9 mouse cellular contexts compared by ENCODE assay signal in the genomic region with DNA sequence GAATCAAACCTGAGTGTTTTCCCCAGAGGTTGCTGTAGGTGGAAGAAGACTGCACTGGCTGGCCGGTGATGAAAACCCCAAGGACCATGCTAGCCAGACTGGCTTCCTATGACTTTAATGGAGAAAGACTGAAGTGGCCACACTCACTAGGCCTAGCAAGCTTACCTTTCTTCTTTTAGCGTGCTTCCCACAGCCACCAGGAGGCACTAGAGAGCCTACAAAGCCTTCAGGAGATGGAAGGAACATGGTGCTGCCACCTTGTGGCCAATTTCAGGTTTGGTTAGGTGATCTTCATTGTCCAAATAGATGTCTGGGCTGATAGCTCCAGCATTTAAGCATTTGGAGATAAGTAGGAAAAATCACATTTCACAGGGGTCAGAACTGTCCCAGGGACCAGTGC. TPM values are rescaled to one million over a fixed set of nuclear protein-coding genes. Genes with fewer than 3 reads are reported as not detected.
A peak's percentile ranks its signal among the peaks of the same experiment; 100 is the strongest.
DNase-seq lines count a peak whose midpoint lies in the region; ATAC-seq and TF ChIP-seq lines count a peak whose summit lies in the region.
"Had no signal": no experiment of that assay in that cellular context is flagged by ENCODE, and none has a peak within 500 bp of the region (broad histone marks: within the 10 kb centered on the region; RNA-seq: fewer than 3 reads in every experiment).

No protein-coding gene starts in this region.

- H3K4me3 ChIP-seq in MEL (ENCODE audit: control insufficient read depth in 1 of 2, insufficient read depth in 1 of 2, low read depth in 2 of 2, low read length in 2 of 2): no peak overlapping the region
- H3K4me3 ChIP-seq in forebrain, embryonic 11.5 days (ENCODE audit: low read depth, low read length): no peak overlapping the region
- H3K4me3 ChIP-seq: lung, embryonic 15.5 days had no signal

- TF ChIP-seq POLR2A in MEL (IDR thresholded peaks at IDR 0.05; ENCODE audit: control insufficient read depth in 1 of 2, insufficient read depth in 1 of 2, low read depth in 1 of 2, low read length in 2 of 2, poor library complexity in 1 of 2): no peak

- TF ChIP-seq CTCF in MEL (IDR thresholded peaks at IDR 0.05 in 2 of 3, conservative IDR thresholded peaks at IDR 0.05 in 1 of 3; ENCODE audit: control insufficient read depth in 1 of 3, insufficient read depth in 1 of 3, low read depth in 2 of 3, low read length in 3 of 3, poor library complexity in 1 of 3, severe bottlenecking in 1 of 3): peak; percentile 99 to 100 (median 100)

- no peaks in the 10 kb centered on the region for H3K36me3 ChIP-seq in MEL (ENCODE audit: control insufficient read depth in 1 of 2, insufficient read depth in 2 of 2, low read length in 2 of 2)
- no peaks in the 10 kb centered on the region; the same call in 1 of the 2 replicates for H3K36me3 ChIP-seq in forebrain, embryonic 11.5 days (ENCODE audit: control insufficient read depth, insufficient read depth, low read length)

- WGBS in forebrain, embryonic 11.5 days: 26% methylated on average over 2 of the region's 2 CpGs

- H3K79me2 ChIP-seq in MEL (ENCODE audit: control insufficient read depth, insufficient read depth, low read length, poor library complexity): no peaks in the 10 kb centered on the region

- peak; percentile 97 for DNase-seq in MEL (ENCODE audit: low read depth, low spot score)
- peak; percentile 100 for DNase-seq in c-Kit-positive CD71-positive TER-119-negative erythroid progenitor cells, embryonic 14.5 days (ENCODE audit: low read depth)
- DNase-seq in forebrain, embryonic 11.5 days (ENCODE audit: low spot score): peak; percentile 96
- DNase-seq in heart, postnatal 14 days: peak; percentile 93 to 97
- peak; percentile 87 to 98 for DNase-seq in layer of hippocampus, adult 8-10 months (ENCODE audit: low spot score in 2 of 2)
- DNase-seq in lung, postnatal 14 days: peak; percentile 99
- peak; percentile 100 for DNase-seq in retina, embryonic 14.5 days (ENCODE audit: low spot score)
- peak; percentile 98 for DNase-seq in thymus, postnatal 4 days

- no peaks in the 10 kb centered on the region for H3K9me3 ChIP-seq in MEL (replicated peaks; ENCODE audit: insufficient read depth, low read length)
- H3K9me3 ChIP-seq in forebrain, embryonic 11.5 days (ENCODE audit: control insufficient read depth, low read length): no peaks in the 10 kb centered on the region
- H3K9me3 ChIP-seq: lung, embryonic 15.5 days had no signal

- no peak overlapping the region for H3K9ac ChIP-seq in MEL (ENCODE audit: control insufficient read depth, low read depth, low read length, poor library complexity, severe bottlenecking)
- no peak overlapping the region for H3K9ac ChIP-seq in forebrain, embryonic 11.5 days (ENCODE audit: low read length)
- H3K9ac ChIP-seq: lung, embryonic 15.5 days had no signal

- intact Hi-C loops in heart, postnatal 14 days (cut with DNase I): loop anchor here (1.0 to 2.0 kb wide), 2 partner anchors 83 to 164 kb away; no protein-coding TSS in a partner anchor

- H3K27me3 ChIP-seq in MEL (ENCODE audit: control insufficient read depth in 1 of 2, insufficient read depth in 2 of 2, low read length in 2 of 2): no peaks in the 10 kb centered on the region
- H3K27me3 ChIP-seq in forebrain, embryonic 11.5 days (ENCODE audit: control insufficient read depth, insufficient read depth, low read length): no peaks in the 10 kb centered on the region
- H3K27me3 ChIP-seq: lung, embryonic 15.5 days had no signal

- H3K4me2 ChIP-seq in forebrain, embryonic 11.5 days (ENCODE audit: low read depth, low read length, severe bottlenecking): no peak overlapping the region
- H3K4me2 ChIP-seq: lung, embryonic 15.5 days had no signal

- TF ChIP-seq EP300 in MEL (IDR thresholded peaks at IDR 0.05; ENCODE audit: low read depth in 1 of 2, low read length in 2 of 2): peak in 1 of 2 experiments; percentile 46; a peak in 2 of 4 replicates

- H3K27ac ChIP-seq in MEL (ENCODE audit: control insufficient read depth, low read depth, low read length): no peak overlapping the region
- no peak overlapping the region for H3K27ac ChIP-seq in forebrain, embryonic 11.5 days (ENCODE audit: low read depth, low read length)
- H3K27ac ChIP-seq: lung, embryonic 15.5 days had no signal

- peak; percentile 87 for TF ChIP-seq RAD21 in MEL (IDR thresholded peaks at IDR 0.05; ENCODE audit: low read depth, low read length)

- no peaks in the 10 kb centered on the region for H3K4me1 ChIP-seq in MEL (ENCODE audit: control insufficient read depth in 1 of 2, insufficient read depth in 2 of 2, low read length in 2 of 2)
- no peaks in the 10 kb centered on the region for H3K4me1 ChIP-seq in forebrain, embryonic 11.5 days (replicated peaks; ENCODE audit: control insufficient read depth, insufficient read depth, low read length)

- ATAC-seq in forebrain, embryonic 11.5 days (replicated peaks; ENCODE audit: low FRiP score): peak; percentile 24; the same call in 1 of the 2 replicates

TF ChIP-seq in MEL, 35 proteins besides CTCF, POLR2A, EP300 and RAD21:
- peak; percentile 42; the same call in 1 of the 2 replicates for TF ChIP-seq ZNF384 (IDR thresholded peaks at IDR 0.05; ENCODE audit: low read depth, low read length)
- TF ChIP-seq HCFC1 (IDR thresholded peaks at IDR 0.05; ENCODE audit: low read depth, low read length): peak; percentile 65
- TF ChIP-seq NRF1 (IDR thresholded peaks at IDR 0.05; ENCODE audit: insufficient read depth, low read depth, low read length, poor library complexity, severe bottlenecking): no peak
- peak; percentile 78 for TF ChIP-seq MYC (IDR thresholded peaks at IDR 0.05; ENCODE audit: low read depth, low read length)
- TF ChIP-seq TBP (IDR thresholded peaks at IDR 0.05; ENCODE audit: low read depth, low read length): 0 out of 2 replicates have a peak, but pooled peaks have one; percentile 31
- TF ChIP-seq POLR2AphosphoS2 (IDR thresholded peaks at IDR 0.05; ENCODE audit: low read length): no peak
- TF ChIP-seq SIN3A (IDR thresholded peaks at IDR 0.05; ENCODE audit: low read length): peak; percentile 75; the same call in 1 of the 2 replicates
- TF ChIP-seq SMC3 (IDR thresholded peaks at IDR 0.05; ENCODE audit: low read depth, low read length): peak; percentile 100
- TF ChIP-seq ZMIZ1 (IDR thresholded peaks at IDR 0.05; ENCODE audit: low read depth, low read length): no peak
- TF ChIP-seq USF1 (IDR thresholded peaks at IDR 0.05; ENCODE audit: low read depth, low read length): no peak
- TF ChIP-seq POLR2AphosphoS5 (IDR thresholded peaks at IDR 0.05; ENCODE audit: borderline replicate concordance, low read depth, low read length): no peak
- peak; percentile 33; the same call in 1 of the 2 replicates for TF ChIP-seq MXI1 (IDR thresholded peaks at IDR 0.05; ENCODE audit: low read depth, low read length)
- TF ChIP-seq KAT2A (conservative IDR thresholded peaks at IDR 0.05; ENCODE audit: low read depth, low read length): no peak
- peak; percentile 96 for TF ChIP-seq ZC3H11A (IDR thresholded peaks at IDR 0.05; ENCODE audit: low read depth, low read length)
- TF ChIP-seq GATA1 (IDR thresholded peaks at IDR 0.05; ENCODE audit: low read depth, low read length): peak; percentile 61; the same call in 1 of the 2 replicates
- TF ChIP-seq UBTF (IDR thresholded peaks at IDR 0.05; ENCODE audit: borderline replicate concordance, insufficient read depth, low read depth, low read length): no peak
- no peak for TF ChIP-seq MAZ (IDR thresholded peaks at IDR 0.05; ENCODE audit: low read depth, low read length)
- TF ChIP-seq E2F4 (IDR thresholded peaks at IDR 0.05; ENCODE audit: borderline replicate concordance, low read depth, low read length): no peak
TF ChIP-seq in MEL: peak in this region for 9.

RNA-seq across cellular contexts. Expression of a gene that starts 9.0 kb away (rescaled TPM):
- 30.4 and 33.3 TPM in 2 replicates for total RNA-seq in MEL (2012; rRNA removed)
- polyA plus RNA-seq in MEL (2012; ENCODE audit: insufficient read depth in 1 of 2, insufficient read length in 2 of 2, low read depth in 1 of 2, low replicate concordance in 2 of 2, missing spikeins in 1 of 2): 100 to 1,000 TPM in 1 of 2 experiments, 10 to 100 TPM in 1; 47.0 to 396 TPM
- polyA plus RNA-seq in forebrain, embryonic 11.5 days (2014; fragmentation: Nextera tagmentation; extraction: Ambion mirVana): 28.0 and 29.4 TPM in 2 replicates
- total RNA-seq in heart, postnatal 14 days (2021): 10 to 100 TPM; 65.0 to 75.7 TPM
- total RNA-seq in layer of hippocampus, adult 8-10 months (2022): 10 to 100 TPM; 36.5 to 40.0 (median 38.2) TPM

RNA-seq across cellular contexts. Expression of a gene that starts 16.6 kb away (rescaled TPM):
- total RNA-seq in MEL (2012; rRNA removed): not detected in 2 replicates
- not detected for polyA plus RNA-seq in MEL (2012; ENCODE audit: insufficient read depth in 1 of 2, insufficient read length in 2 of 2, low read depth in 1 of 2, low replicate concordance in 2 of 2, missing spikeins in 1 of 2)
- polyA plus RNA-seq in forebrain, embryonic 11.5 days (2014; fragmentation: Nextera tagmentation; extraction: Ambion mirVana): 0.28 TPM in 1 of 2 replicates, not detected in the other
- 1 to 10 TPM; 3.8 to 6.5 TPM for total RNA-seq in heart, postnatal 14 days (2021)
- 1 to 10 TPM in 2 of 4 experiments, under 1 TPM in 1, not detected in 1; 0.35 to 2.8 (median 2.0) TPM for total RNA-seq in layer of hippocampus, adult 8-10 months (2022)

RNA-seq across cellular contexts. Expression of a gene that starts 22.9 kb away (rescaled TPM):
- 52.3 and 63.5 TPM in 2 replicates for total RNA-seq in MEL (2012; rRNA removed)
- polyA plus RNA-seq in MEL (2012; ENCODE audit: insufficient read depth in 1 of 2, insufficient read length in 2 of 2, low read depth in 1 of 2, low replicate concordance in 2 of 2, missing spikeins in 1 of 2): 10 to 100 TPM in 1 of 2 experiments, not detected in 1; 62.9 TPM
- polyA plus RNA-seq in forebrain, embryonic 11.5 days (2014; fragmentation: Nextera tagmentation; extraction: Ambion mirVana): 37.7 and 45.4 TPM in 2 replicates
- total RNA-seq in heart, postnatal 14 days (2021): 10 to 100 TPM; 45.3 to 48.2 TPM
- total RNA-seq in layer of hippocampus, adult 8-10 months (2022): 100 to 1,000 TPM; 144 to 174 (median 164) TPM

RNA-seq across cellular contexts. Expression of a gene that starts 45.6 kb away (rescaled TPM):
- total RNA-seq in MEL (2012; rRNA removed): 4.4 and 4.9 TPM in 2 replicates
- polyA plus RNA-seq in MEL (2012; ENCODE audit: insufficient read depth in 1 of 2, insufficient read length in 2 of 2, low read depth in 1 of 2, low replicate concordance in 2 of 2, missing spikeins in 1 of 2): 1 to 10 TPM in 1 of 2 experiments, not detected in 1; 8.5 TPM
- 6.6 and 7.1 TPM in 2 replicates for polyA plus RNA-seq in forebrain, embryonic 11.5 days (2014; fragmentation: Nextera tagmentation; extraction: Ambion mirVana)
- 1 to 10 TPM; 3.1 to 3.4 TPM for total RNA-seq in heart, postnatal 14 days (2021)
- 1 to 10 TPM; 3.2 to 4.7 (median 4.2) TPM for total RNA-seq in layer of hippocampus, adult 8-10 months (2022)

RNA-seq across cellular contexts. Expression of a gene that starts 46.6 kb away (rescaled TPM):
- total RNA-seq in MEL (2012; rRNA removed): 28.1 and 32.5 TPM in 2 replicates
- 10 to 100 TPM in 1 of 2 experiments, not detected in 1; 22.3 TPM for polyA plus RNA-seq in MEL (2012; ENCODE audit: insufficient read depth in 1 of 2, insufficient read length in 2 of 2, low read depth in 1 of 2, low replicate concordance in 2 of 2, missing spikeins in 1 of 2)
- 25.9 and 26.6 TPM in 2 replicates for polyA plus RNA-seq in forebrain, embryonic 11.5 days (2014; fragmentation: Nextera tagmentation; extraction: Ambion mirVana)
- 10 to 100 TPM in 1 of 2 experiments, 1 to 10 TPM in 1; 9.7 to 15.5 TPM for total RNA-seq in heart, postnatal 14 days (2021)
- total RNA-seq in layer of hippocampus, adult 8-10 months (2022): 10 to 100 TPM; 55.0 to 60.7 (median 55.9) TPM
